Mouse (Mus musculus) ES-Bruce4 (cell line): Measurements from ENCODE around the gene Prickle1.

ENCODE experiments used
- CTCF ChIP-seq: IDR thresholded peaks from one replicate; pipeline ENCODE4 v1.8.1; 2011; ENCODE audit warnings: low read depth, low read length
- EP300 ChIP-seq: IDR thresholded peaks from 2 replicates; pipeline ENCODE4 v1.6.1; 2011; ENCODE audit warnings: low read depth, low read length; ENCODE audit not compliant: insufficient read depth

GRCm38 (mm10) chr15:93627836-93628797 lies 32.4 kb upstream of the Prickle1 start:
- TF ChIP-seq CTCF (no peak), EP300 (no peak)
